Comparison of ENCODE assay signal across 24 mouse cellular contexts in genomic region chr8:42964507-42964906, GRCm38 (mm10).
DNase-seq lines count a peak whose midpoint lies in the region; ATAC-seq and TF ChIP-seq lines count a peak whose summit lies in the region.
"Had no signal": no experiment of that assay in that cellular context is flagged by ENCODE, and none has a peak within 500 bp of the region (broad histone marks: within the 10 kb centered on the region; RNA-seq: fewer than 3 reads in every experiment).

No protein-coding gene starts in this region.

- 37% methylated on average over 2 of the region's 2 CpGs for whole genome bisulfite sequencing in kidney, embryonic 14.5 days
- WGBS in kidney, embryonic 16.5 days, result 33% methylated on average over 2 of the region's 2 CpGs
- 82% methylated on average over 2 of the region's 2 CpGs for WGBS in midbrain, embryonic 11.5 days
- WGBS in midbrain, postnatal 0 days, result 87% methylated on average over 2 of the region's 2 CpGs

- H3K4me2 ChIP-seq in kidney, embryonic 14.5 days (replicated peaks; ENCODE audit: low read depth, low read length), result no peak overlapping the region
- H3K4me2 ChIP-seq in kidney, embryonic 16.5 days (replicated peaks; ENCODE audit: low read depth, low read length), result no peak overlapping the region
- no peak overlapping the region for H3K4me2 ChIP-seq in midbrain, embryonic 11.5 days
- no peak overlapping the region for H3K4me2 ChIP-seq in midbrain, postnatal 0 days (ENCODE audit: low read depth, low read length, poor library complexity, severe bottlenecking)
- H3K4me2 ChIP-seq: embryonic facial prominence, embryonic 12.5 days; forebrain, embryonic 13.5 days; forebrain, embryonic 15.5 days had no signal

- no peak for DNase-seq in kidney, postnatal 25 days
- no peak for DNase-seq in kidney, postnatal 4 days
- peak; percentile 60 for DNase-seq in midbrain, embryonic 11.5 days (ENCODE audit: low spot score, missing footprints)
- DNase-seq in midbrain, postnatal 0 days (ENCODE audit: low spot score), result no peak
- DNase-seq: adrenal gland, adult 8-10 months; adrenal gland, postnatal 14 days; adrenal gland, postnatal 36 days; B cell, adult 2 months; cerebellum, adult 11-12 months; cerebellum, adult 2 months; cerebellum, adult 9-10 months; cerebellum, postnatal 10 days; cerebellum, postnatal 25 days had no signal

- no peaks in the 10 kb centered on the region for H3K9me3 ChIP-seq in kidney, embryonic 14.5 days (ENCODE audit: control insufficient read depth, low read length)
- no peaks in the 10 kb centered on the region for H3K9me3 ChIP-seq in kidney, embryonic 16.5 days (ENCODE audit: low read length)
- no peaks in the 10 kb centered on the region for H3K9me3 ChIP-seq in midbrain, embryonic 11.5 days (ENCODE audit: control insufficient read depth, low read length)
- no peaks in the 10 kb centered on the region for H3K9me3 ChIP-seq in midbrain, postnatal 0 days (ENCODE audit: low read length)
- H3K9me3 ChIP-seq: embryonic facial prominence, embryonic 10.5 days; embryonic facial prominence, embryonic 12.5 days; forebrain, embryonic 13.5 days; forebrain, embryonic 15.5 days; G1E had no signal

- no peaks in the 10 kb centered on the region for H3K36me3 ChIP-seq in kidney, embryonic 14.5 days (ENCODE audit: control insufficient read depth, insufficient read depth, low read length)
- no peaks in the 10 kb centered on the region for H3K36me3 ChIP-seq in kidney, embryonic 16.5 days (ENCODE audit: insufficient read depth, low read length)
- no peaks in the 10 kb centered on the region for H3K36me3 ChIP-seq in midbrain, embryonic 11.5 days (ENCODE audit: control insufficient read depth, insufficient read depth, low read length)
- H3K36me3 ChIP-seq in midbrain, postnatal 0 days (ENCODE audit: insufficient read depth, low read length), result no peaks in the 10 kb centered on the region
- H3K36me3 ChIP-seq: embryonic facial prominence, embryonic 10.5 days; embryonic facial prominence, embryonic 12.5 days; forebrain, embryonic 15.5 days; G1E had no signal

- H3K9ac ChIP-seq in kidney, embryonic 14.5 days (ENCODE audit: low read depth, low read length), result no peak overlapping the region
- no peak overlapping the region for H3K9ac ChIP-seq in kidney, embryonic 16.5 days (replicated peaks; ENCODE audit: low read length)
- no peak overlapping the region for H3K9ac ChIP-seq in midbrain, embryonic 11.5 days (ENCODE audit: low read length)
- H3K9ac ChIP-seq in midbrain, postnatal 0 days (replicated peaks; ENCODE audit: low read length, poor library complexity, severe bottlenecking), result no peak overlapping the region
- H3K9ac ChIP-seq: embryonic facial prominence, embryonic 12.5 days; forebrain, embryonic 13.5 days; forebrain, embryonic 15.5 days had no signal

- no peaks in the 10 kb centered on the region for H3K27me3 ChIP-seq in kidney, embryonic 14.5 days (ENCODE audit: control insufficient read depth, insufficient read depth, low read length)
- H3K27me3 ChIP-seq in kidney, embryonic 16.5 days (ENCODE audit: insufficient read depth, low read length), result no peaks in the 10 kb centered on the region
- H3K27me3 ChIP-seq in midbrain, embryonic 11.5 days (ENCODE audit: control insufficient read depth, insufficient read depth, low read length), result no peaks in the 10 kb centered on the region
- H3K27me3 ChIP-seq in midbrain, postnatal 0 days (ENCODE audit: insufficient read depth, low read length), result no peaks in the 10 kb centered on the region
- H3K27me3 ChIP-seq: CH12.LX; embryonic facial prominence, embryonic 12.5 days; forebrain, embryonic 13.5 days; forebrain, embryonic 15.5 days; Patski had no signal

- H3K4me3 ChIP-seq in kidney, embryonic 14.5 days (ENCODE audit: low read length), result no peak overlapping the region
- H3K4me3 ChIP-seq in kidney, embryonic 16.5 days (ENCODE audit: low read length), result no peak overlapping the region
- H3K4me3 ChIP-seq in midbrain, embryonic 11.5 days (ENCODE audit: low read depth, low read length), result no peak overlapping the region
- no peak overlapping the region for H3K4me3 ChIP-seq in midbrain, postnatal 0 days (ENCODE audit: low read depth, low read length)
- H3K4me3 ChIP-seq: embryonic facial prominence, embryonic 10.5 days; embryonic facial prominence, embryonic 12.5 days; forebrain, embryonic 13.5 days; forebrain, embryonic 15.5 days had no signal

- ATAC-seq in kidney, embryonic 14.5 days (ENCODE audit: low FRiP score, low TSS enrichment), result peak; percentile 52
- ATAC-seq in kidney, embryonic 16.5 days (ENCODE audit: low FRiP score, low TSS enrichment), result peak; percentile 39; the same call in 1 of the 2 replicates
- ATAC-seq in midbrain, embryonic 11.5 days (ENCODE audit: low FRiP score), result no peak
- ATAC-seq in midbrain, postnatal 0 days (ENCODE audit: low FRiP score), result no peak
- ATAC-seq: activated CD4-positive, CD25-positive, alpha-beta regulatory T cell, adult 4 months; CD4-positive, CD25-positive, alpha-beta regulatory T cell, adult 4 months; forebrain, embryonic 13.5 days; forebrain, embryonic 15.5 days; Patski had no signal

- H3K4me1 ChIP-seq in kidney, embryonic 14.5 days (ENCODE audit: control insufficient read depth, insufficient read depth, low read length), result no peaks in the 10 kb centered on the region
- H3K4me1 ChIP-seq in kidney, embryonic 16.5 days (ENCODE audit: insufficient read depth, low read length), result 0 out of 2 replicates have a peak, but pooled peaks cover 3% of the 10 kb centered on the region
- H3K4me1 ChIP-seq in midbrain, embryonic 11.5 days (ENCODE audit: control insufficient read depth, insufficient read depth, low read length), result no peaks in the 10 kb centered on the region
- H3K4me1 ChIP-seq in midbrain, postnatal 0 days (ENCODE audit: insufficient read depth, low read length), result no peaks in the 10 kb centered on the region
- H3K4me1 ChIP-seq: embryonic facial prominence, embryonic 10.5 days; embryonic facial prominence, embryonic 12.5 days; forebrain, embryonic 13.5 days; forebrain, embryonic 15.5 days had no signal

- no peak for TF ChIP-seq CTCF in midbrain, postnatal 0 days (IDR thresholded peaks at IDR 0.05)

- H3K27ac ChIP-seq in kidney, embryonic 14.5 days (ENCODE audit: low read depth, low read length), result no peak overlapping the region
- no peak overlapping the region for H3K27ac ChIP-seq in kidney, embryonic 16.5 days (ENCODE audit: low read length)
- no peak overlapping the region for H3K27ac ChIP-seq in midbrain, embryonic 11.5 days (ENCODE audit: low read depth, low read length)
- no peak overlapping the region for H3K27ac ChIP-seq in midbrain, postnatal 0 days (ENCODE audit: low read depth, low read length)
- H3K27ac ChIP-seq: embryonic facial prominence, embryonic 10.5 days; embryonic facial prominence, embryonic 12.5 days; forebrain, embryonic 13.5 days; forebrain, embryonic 15.5 days had no signal

Comparison
In these comparisons a context has a peak if more than half of its experiments do, and no peak if none do; other contexts are left out.
1. ATAC-seq: peak in kidney, embryonic 14.5 days (single experiment) and kidney, embryonic 16.5 days (single experiment); none in midbrain, embryonic 11.5 days (single experiment) and midbrain, postnatal 0 days (single experiment).